Mouse (Mus musculus) embryonic fibroblast, embryonic 13.5 days (primary cell): ENCODE data around the gene Sel1l.

Experiments used
- CTCF ChIP-seq: IDR thresholded peaks from 2 replicates; pipeline ENCODE4 v1.5.1; 2011; ENCODE audit warnings: mild to moderate bottlenecking, control low read depth, low read length, moderate library complexity, borderline replicate concordance; ENCODE audit not compliant: insufficient read depth
- POLR2A ChIP-seq: IDR thresholded peaks from 2 replicates; pipeline ENCODE4 v1.6.1; 2011; ENCODE audit warnings: low read depth, mild to moderate bottlenecking, control low read depth, low read length, moderate library complexity

GRCm38 (mm10) chr12:91870671-91871070 lies 21.7 kb upstream of the Sel1l start:
- TF ChIP-seq CTCF: no peak
- no peak for TF ChIP-seq POLR2A
